Mouse (Mus musculus): ENCODE measurements around the gene Olfr506.
"Not testable (repeated sequence)": the region's sequence is repeated elsewhere in the genome, so short reads cannot be mapped to it uniquely, and the experiment has no call there.

- not testable (repeated sequence) for TF ChIP-seq CTCF, EP300 (IDR thresholded peaks at IDR 0.05; ENCODE audit: low read depth)
These were observed 6.2 kb downstream of the Olfr506 start for GRCm38 (mm10) chr7:108616781-108617180.

All from liver, postnatal 0 days (tissue).